Mouse (Mus musculus) left cerebral cortex, adult 9 months (tissue): Measurements from ENCODE around the gene Adarb2.

Source experiments
- DNase-seq, 2 experiments: peaks; one replicate each; pipeline ENCODE4 v3.0.0; 2022; ENCODE audit warnings: low spot score in 2 of 2

Gene Adarb2

GRCm38 (mm10) chr13:8202681-8203476, at the start of gene Adarb2:
Adarb2 (plus strand) TSS chr13:8202866.
- peak; percentile 63 to 71 for DNase-seq

DNA sequence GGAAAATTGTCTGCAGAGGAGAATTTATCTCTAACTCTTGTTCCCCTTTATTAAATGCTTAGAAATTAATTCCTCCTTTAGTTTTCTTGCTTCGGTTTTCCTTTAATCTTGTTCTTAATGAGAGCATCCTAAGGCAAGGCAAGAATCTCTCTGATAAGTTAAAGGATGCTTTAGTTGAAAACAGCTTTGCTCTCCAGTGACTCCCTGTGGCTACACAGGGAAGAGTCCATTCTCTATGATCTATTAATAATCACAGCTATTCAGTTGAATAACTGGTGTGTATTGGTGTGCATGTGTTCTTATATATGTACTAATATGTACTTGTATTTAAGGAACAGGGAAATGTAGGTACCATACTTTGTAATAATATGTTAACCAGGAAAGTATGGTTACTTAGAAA, 28.9 kb upstream of the Adarb2 start:
- peak in 1 of 2 experiments; percentile 25 for DNase-seq

DNA sequence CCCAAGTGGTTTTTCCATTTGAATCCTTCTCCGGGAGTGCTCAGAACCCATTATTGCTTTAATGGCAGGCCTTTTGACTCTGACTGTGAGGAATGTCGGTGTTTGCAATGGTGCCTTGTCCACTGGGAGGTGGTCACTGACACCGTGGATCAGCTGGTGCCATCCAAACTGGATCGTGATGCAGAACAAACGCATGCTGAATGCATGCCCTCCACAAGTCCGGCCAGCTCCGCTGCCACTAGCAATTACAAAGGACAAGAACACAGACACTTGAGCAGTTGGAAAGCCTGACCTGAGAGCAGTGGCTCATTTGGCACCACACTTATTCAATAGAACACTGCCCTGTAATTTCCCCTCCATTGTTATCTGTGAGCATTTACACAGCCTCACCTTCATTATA, 10.7 kb upstream of the Adarb2 start:
- no peak for DNase-seq

DNA sequence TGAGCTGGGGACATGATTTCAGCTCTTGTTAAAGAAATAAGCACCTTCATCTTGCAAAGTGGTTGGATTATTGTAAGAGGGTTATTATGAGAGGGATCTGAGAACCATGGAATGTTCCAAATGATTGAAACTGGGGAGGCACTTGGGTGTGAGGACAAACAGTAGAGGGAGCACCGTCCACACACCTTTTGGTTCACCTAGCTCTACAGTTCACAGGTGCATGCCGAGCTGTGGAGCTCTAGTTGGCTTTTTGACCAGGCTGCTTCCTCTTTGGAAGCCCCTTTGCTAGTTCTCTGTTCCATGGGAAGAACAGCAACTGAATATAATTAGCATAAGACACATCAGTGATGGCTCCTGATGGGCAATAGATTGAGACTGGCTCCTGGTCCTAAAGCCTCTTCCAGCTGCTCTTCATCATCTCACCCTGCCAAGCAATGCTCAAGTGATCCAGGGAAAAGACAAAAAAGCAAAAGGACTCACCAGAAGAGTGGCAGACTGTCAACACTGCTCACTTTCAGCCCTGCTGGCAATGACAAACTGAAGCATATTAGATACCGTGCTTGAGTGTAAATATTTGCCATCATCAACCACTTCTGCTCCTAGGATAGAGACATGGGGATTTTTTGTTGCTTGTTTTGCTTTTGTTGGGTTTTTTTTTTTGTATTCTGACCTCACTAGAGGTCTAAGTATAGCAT, 3.3 kb upstream of the Adarb2 start:
- DNase-seq, result no peak

- no peak for DNase-seq
These were observed 779 bp downstream of the Adarb2 start for GRCm38 (mm10) chr13:8203477-8203813.

DNA sequence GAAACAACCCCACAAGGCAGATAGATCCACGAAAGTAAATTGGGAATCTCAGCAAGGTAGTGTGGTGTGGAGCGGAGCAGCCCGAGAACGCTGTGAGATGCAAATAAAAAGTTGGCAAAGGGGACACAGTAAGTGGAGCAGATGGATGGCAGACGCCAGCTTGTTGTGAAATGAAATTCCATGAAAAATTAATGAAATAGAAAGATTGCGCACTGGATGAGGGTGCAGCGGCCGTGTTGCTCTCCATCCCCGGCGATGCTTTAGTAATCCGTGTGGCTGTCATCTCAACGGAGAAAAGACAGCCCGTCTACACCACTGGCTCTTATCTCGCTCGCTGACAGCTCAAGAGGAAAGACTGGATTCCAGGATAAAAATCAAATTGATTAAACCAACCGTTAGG, 4.7 kb downstream of the Adarb2 start:
- DNase-seq, result no peak

DNA sequence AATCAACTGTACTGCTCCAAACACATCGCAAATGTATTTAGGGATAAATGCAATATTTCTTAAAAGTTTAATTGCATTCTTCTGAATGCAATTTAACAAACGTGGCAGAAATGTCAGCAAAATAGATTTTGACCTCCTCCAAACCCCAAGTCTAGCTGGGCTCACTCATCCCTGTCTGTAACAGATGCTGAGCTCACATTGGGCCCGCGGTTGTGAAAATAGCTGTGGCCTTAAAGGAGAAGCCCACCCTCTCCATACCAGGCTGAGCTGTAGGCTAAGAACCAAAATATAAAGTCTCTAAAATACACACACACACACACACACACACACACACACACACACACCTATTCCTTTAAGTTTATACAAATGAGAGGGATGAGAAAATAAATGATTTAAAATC, 8.1 kb downstream of the Adarb2 start:
- no peak for DNase-seq

DNA sequence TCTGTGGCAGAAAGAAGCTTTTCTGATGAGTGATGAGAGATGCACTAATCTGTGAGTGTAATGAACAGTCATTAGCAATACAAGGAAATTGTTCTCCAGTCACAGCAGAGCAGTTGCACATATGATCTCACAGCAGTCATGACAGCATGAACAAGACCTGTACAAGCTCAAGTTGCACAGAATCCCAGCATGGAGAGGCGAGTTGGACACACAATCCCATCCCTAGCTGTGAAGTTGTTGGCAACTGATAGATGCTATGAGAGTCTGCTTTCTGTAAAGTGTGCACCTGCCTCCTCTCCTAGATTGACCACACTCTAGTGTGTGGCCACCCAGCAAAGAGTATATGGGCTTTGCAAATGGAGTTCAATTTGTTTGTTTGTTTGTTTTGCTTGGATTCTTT, 36.2 kb downstream of the Adarb2 start:
- DNase-seq, result no peak

DNA sequence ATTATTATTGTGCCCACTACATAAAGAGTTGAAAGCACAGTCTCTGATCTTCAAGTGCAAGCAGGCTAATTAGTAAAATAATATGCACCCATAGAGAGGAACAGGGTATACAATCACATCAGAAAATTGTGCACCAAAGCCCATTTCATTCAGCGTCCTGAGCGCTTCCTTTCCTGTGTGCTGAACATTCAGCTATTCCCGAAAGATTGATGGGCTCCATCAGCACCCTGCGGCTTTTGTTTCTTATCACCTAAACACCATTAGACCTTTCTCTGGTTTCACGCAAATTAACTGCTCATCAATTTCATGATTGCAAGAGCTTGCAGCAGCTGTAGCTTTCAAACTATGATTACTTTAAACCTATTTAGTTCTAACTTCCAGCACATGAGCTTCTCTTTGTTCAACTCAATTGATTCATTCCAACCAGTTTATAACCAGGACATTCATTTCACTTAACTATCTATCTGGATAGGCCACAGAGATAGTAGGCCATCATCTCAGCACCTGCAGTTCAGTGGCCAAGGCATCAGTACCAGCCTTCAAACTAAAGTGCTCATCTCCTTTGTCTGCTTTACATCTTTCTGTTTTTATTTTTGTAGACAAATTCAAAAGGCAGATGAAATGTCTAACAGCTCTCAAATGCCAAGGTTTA, 45.5 kb downstream of the Adarb2 start:
- DNase-seq, result no peak

GRCm38 (mm10) chr13:8272158-8272945, 69.7 kb downstream of the Adarb2 start:
- DNase-seq, result no peak

GRCm38 (mm10) chr13:8283116-8283515, 80.5 kb downstream of the Adarb2 start:
- no peak for DNase-seq

DNA sequence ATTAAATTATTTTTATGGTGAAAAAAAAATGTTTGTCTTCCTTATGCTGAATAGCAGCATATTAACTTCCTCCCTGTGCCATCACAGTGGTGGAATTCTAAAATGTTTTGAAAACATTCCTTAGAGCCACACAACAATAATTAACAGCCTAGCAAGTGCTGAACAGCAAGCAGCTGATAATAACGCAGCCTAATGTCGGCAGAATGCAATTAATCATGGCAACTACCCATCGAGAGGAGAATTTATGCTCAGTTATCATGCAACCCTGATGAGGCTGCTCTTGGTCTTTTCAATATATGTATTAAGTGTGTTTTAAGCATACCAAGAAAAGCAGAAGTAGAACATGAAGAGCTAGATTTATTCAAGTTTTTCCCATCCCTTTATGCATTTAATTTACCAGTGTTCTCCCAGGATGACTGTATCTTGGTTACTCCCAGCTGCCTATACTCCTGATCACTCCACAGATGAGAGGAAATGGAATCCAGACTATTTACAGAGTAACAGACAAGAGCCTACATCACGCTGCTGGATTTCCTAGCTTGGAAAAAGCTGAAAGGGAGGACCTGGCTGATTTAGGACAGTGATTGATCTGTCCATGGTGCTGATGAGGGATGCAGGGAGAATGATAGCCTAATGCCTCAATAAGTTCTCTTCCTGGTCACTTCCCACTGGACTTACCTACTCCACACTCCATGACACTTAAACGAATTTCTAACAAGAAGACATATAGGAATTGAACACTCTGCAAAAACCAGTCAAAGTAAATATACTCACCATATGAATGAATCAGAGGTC, 113.9 kb downstream of the Adarb2 start:
- DNase-seq, result no peak

DNA sequence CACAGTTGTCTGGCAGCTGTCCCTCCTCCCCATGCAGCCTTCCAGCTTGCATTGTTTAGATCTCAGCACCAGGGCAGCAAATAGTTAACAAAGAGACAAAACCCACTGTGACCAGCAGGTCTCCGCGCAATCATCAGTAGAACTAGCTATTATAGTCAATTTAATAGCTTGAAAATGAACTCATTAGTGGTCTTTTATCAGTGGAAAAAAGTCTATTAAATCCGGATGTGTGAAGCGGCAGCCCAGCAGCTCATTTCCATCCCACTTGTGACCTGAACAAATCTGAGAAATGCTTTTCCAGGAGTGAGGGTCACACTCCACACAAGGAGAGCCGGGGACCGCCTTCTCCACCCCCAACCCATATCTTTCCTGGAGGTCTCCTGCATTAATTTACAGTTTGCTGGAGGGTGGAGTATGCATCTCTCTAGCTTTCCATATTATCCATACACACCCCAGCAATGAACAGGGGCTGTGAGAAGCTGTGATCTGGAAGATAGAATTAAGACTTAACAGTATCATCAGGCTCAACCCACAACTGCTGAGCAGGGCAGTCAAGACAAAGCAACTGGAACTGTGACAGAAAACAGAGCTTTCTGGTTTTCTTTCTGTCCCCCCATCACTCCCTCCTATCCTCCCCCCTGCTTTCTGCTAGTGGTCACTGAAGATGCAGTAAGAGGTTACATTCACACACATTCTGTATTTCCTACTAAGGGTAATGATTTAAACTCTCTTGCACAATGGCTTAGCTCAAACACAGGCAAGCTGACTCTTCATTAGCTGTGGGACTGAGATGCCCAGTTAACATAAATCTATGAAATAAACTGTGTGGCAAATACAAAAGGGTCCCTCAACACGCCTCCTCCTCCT, 131.2 kb downstream of the Adarb2 start:
- no peak for DNase-seq

- no peak for DNase-seq
These were observed 131.9 kb downstream of the Adarb2 start for GRCm38 (mm10) chr13:8334580-8334979.

DNA sequence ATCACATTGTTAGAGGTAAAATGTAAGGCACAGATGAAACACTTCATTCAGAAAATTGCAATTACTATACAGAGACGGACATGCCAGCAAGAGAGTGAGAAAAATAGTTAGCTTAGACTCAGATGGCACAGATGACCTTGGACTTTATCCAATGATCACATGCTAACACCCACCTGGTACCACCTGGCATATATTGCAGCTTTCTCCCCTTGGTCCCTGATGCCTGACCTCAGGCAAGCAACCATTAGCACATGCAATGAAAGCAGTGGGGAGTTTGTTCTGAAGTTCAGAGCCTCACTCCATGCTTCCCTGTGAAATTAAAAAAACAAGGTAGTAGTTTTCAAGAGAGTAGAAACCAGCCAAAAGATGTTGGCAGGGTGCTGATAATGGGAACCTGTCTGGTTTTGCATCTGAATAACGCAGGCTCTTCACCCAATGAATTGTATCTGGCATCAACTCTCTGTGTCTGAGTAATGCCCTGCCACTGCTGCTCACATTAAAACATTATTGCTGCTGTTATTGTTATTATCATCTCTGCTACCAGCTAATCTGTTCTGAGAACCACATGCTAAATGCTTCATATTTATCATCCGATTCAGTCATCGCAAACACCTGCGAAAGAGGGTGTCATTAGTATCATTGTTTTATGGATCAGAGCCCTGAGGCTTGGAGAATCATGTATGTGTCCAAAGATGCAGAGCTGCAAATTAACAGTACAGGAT, 138.6 kb downstream of the Adarb2 start:
- no peak for DNase-seq

DNA sequence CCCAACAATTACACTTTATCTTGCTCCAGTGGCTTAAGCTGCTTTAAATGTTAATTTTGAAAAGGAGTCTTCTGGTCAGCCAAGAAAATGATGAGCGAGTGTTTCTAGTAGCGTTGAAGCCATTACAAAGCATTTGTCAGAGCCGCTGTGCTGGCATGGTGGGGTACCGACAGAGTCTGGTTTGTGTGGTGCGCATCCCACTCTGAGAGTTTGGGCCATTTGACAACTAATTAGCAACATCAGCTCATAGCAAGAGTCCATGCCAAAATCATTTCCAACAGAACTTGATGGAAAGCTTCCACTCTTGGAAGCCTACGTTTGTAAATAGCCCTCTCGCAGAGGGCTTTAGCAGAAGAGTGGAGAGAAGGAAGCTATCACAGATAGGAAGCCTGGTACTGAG, 144.5 kb downstream of the Adarb2 start:
- no peak for DNase-seq

DNA sequence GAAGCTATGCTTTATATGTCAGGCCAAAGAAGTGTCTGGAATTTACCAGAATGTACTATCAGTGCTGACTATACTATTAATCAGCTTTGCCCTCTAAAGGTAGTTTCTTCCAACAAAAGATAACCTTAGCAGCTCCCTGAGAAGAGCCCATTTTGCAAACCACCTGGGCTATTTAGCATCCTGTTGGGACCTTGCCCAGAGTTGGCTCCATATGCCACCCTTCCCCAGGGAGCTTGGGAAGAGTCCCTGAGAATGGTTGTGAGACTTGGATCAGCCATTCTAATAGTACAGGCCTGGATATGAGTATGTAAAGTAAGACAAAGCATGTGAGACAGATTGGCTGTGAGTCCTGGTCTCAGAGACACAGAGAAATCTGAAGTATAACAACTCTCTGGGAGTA, 149.7 kb downstream of the Adarb2 start:
- DNase-seq, result no peak

DNA sequence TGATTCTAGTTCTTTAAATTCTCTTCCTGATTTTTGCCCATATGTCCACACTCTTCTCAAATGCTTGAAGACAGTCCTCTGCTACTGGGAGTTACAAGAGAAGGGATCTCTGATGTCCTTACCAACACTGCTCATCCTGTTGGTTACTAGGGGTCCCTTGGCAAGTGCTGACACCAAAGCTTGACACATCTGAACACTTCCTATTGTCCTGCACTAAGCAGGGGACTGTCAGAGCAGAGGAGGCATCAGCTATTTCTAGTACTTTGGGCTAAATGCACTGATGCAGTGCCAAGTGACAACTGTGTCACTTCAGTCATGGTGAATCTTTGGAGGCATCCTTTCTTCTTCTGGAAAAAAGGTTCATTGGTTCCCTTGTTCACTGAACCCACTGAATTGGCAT, 150.3 kb downstream of the Adarb2 start:
- DNase-seq, result no peak

- DNase-seq, result no peak
These were observed 162.9 kb downstream of the Adarb2 start for GRCm38 (mm10) chr13:8365523-8365922.

GRCm38 (mm10) chr13:8366087-8366486, 163.4 kb downstream of the Adarb2 start:
- DNase-seq, result no peak
